Mouse (Mus musculus) T-cell, adult 2 months (primary cell): Measurements from ENCODE around the gene Nav2.

Source experiments
- DNase-seq: peaks from one replicate; pipeline ENCODE4 v3.0.0; 2022; ENCODE audit warnings: low spot score

Nav2 gene

DNA sequence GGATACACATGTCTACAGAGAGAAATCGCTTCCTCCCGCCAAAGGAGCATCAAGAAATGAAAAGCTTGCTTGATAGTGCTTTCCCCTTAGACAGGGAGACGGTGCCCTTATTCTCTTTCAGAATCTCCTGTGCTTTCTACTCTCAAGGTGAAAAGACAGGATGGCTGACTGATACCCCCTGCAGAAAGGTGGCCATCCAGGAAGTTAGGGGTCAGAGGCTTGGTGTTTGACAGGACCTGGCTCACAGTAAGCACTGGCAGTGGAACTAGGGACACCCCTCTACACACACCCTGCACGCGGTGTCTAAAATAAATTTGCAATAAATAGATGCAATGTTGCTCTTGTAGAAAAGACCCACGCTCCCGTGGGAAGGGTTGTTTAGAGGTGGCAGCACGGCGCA, 723.4 kb downstream of the Nav2 start:
- DNase-seq, result no peak

DNA sequence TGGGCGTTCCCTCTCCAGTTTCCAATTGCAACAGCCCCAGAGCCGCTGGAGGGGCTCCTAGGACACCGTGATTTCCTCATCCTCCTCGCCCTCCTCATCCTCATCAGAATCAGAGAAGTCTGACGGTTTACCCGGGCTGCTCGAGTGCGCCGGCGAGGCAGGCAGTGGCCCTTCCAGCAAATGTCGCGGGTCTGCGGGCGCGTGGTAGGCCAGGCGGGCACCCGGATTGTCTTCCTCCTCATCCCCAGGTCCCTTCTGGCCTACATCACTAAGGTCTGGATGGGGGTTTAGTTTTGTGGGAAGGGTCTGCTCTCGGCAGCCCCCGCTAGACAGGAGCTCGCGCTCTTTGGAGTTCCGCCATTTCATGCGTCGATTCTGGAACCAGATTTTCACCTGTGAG, 723.9 kb downstream of the Nav2 start:
- no peak for DNase-seq

DNA sequence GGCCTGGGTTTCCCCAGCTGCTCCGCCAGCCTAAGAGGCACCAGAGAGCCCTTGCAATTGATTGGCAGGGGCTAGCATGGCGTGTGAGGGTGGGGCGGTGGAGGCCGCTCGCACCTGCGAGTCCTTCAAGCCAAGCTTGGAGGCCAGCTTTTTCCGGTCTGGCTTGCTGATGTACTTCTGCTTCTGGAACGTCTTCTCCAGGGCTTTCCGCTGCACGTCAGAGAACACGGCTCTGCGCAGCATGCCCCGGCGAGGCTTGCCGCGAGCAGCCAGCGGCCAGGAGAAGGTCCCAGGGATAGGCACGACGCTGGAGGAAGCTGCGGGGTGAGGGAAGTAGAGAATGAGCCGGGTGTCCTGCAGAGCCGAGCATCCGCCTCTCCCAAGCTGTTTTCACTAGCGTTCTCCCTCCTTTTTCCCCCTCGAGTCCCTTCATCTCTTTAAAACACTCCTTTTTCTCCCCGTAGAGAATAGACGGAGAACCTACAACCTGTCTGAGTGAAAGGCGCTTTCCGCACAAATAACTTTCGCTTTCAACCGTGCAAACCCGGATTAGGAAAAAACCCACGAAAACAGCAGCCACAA, 725.0 kb downstream of the Nav2 start:
- peak; percentile 51 for DNase-seq

- no peak for DNase-seq
Measured at GRCm38 (mm10) chr7:49634291-49635073, 726.0 kb downstream of the Nav2 start.

GRCm38 (mm10) chr7:49635074-49635621, 726.6 kb downstream of the Nav2 start:
- no peak for DNase-seq

DNA sequence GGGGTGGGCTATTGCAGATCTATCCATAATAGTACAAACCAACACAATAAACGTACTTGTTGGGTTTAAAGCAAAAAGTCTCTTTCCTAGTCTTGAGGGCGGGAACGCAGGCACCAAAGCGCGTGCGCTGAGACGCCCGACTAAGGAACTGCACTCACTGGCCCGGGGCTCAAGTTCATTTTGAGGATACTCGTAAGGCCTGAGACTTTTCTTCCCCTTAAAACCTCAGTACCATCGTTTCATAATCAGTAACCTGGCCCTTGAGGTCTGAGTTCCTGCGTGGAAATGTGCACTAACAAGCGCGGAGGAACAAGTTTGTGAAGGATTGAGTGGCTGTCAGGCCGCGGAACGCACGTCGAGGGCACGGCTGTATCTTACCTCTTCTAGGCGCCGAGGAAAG, 727.5 kb downstream of the Nav2 start:
- no peak for DNase-seq

DNA sequence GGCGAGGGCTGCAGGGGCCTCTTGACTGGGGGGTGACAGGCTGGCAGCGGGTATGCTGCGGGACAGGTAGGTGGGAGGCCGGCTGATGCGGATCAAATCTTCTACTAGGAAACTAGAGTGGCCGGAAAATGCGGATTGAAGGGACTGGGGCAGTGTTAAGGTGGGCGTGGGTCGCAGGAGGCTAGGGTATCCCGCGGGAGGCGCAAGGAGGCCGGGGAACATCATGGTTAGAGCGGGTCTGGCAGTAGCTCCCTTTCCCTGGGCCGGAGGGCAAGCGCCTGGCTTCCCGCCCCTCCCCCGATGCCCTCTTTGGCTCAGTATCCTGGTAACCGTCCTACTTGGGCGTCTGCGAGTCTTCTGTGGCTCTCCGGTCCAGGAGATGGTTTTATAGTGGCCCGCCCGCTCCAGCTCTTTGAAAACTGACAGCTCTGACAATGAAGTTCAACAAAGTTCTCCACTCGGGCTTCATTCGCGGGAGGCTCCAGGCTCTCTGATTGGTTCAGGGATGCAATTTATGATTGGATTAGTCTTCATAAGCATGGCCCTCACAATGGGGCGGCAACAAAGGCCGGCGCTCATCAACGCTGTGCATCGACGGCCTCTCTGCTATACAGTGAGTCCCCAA, 728.1 kb downstream of the Nav2 start, which contains the start of gene Dbx1:
Dbx1 (minus strand) TSS at position 359 of the 625 bp plus-strand sequence.
- DNase-seq, result no peak

DNA sequence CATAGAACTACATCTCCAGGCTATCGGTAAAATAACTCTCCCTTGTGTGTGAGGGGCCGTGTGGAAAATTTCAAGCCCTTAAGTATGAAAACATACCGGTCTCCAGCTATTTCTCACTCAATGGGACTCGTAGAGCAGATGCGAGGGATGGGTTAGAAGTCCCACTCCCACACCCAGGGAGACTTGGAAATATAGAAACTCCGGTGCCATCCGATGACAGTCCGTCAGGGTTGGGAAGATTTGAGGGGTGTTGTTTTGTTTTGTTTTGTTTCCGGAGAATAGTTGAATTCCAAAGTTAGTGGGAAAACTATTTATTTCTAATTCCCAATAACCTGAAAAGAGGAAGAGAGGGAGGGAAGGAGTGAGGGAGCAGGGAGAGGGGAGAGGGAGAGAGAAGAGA, 728.8 kb downstream of the Nav2 start:
- no peak for DNase-seq

DNA sequence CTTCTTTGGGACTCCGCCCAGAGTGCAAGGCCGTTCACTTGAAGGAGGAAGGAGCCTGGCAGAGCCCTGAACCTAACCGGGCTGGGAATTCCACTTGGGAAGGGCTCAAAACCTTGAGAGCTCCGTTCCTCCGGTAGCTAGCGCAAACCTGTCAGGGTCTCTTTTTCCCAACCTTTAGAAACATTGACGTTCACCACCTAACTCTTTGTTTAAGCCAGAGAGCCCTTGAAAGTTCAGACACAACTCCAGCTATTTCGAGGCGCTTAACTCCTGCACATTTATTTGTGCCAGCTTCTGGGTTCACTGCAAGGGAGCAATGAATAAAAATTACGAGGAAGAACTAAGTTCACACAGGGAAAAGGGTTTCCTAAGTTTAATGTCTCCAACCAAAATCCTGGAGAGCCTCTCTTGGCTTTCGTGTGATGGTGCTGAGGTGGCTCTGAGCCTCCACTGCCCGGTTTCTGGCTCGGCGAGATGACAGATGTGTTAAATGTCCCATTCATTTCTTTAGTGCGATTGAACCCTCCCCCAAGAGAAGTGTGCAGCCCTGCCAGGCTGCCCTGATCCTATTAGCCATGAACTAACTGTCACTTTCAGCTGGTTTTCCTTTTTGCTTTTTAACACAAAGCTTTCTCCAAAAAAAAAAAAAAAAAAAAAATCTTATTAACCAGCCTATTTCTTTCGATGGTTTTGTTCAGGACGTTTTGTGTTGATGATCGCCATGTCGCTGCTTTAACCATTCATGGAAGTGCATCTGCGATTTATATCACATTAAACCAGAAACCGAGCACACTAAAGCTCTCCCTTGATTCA, 729.5 kb downstream of the Nav2 start:
- DNase-seq, result no peak

DNA sequence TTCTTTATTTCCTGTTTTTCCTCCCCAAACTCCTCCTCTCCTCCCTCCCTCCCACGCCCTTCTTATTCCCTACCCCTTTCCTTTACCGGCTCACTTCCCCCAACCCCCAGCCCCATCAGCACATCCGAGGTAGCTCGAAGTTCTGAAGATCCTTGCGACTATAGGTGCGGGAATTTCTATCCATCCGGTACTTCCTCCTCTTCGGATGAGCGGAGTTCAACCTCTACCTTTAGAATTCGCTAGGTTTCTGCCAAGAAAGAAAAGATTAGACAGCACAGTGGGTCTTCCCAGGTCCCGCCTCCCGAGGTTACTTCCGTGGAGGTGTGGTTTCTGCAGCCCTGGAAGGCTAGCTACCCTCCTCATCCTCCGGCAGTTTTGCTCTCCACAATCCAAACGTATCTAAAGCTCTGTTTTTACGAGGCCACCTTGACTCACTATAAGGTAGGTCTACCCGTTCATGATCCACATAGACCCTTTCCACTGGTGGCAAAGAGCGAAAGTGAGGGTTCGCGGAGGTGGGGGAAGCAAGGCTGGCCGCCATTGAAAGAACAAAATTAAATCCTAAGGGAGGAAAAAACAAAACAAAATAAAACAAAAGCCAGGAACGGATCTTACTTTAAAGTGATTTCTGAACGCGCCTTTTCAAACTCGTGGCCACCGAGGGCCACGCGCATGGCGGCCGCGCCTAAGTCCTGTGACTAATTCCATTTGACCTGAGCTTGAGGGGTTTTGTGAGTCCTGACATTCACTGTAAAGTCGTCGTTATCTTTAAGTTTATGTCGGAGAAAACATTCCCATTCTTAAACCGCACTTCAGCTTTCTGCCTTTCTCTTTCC, 730.6 kb downstream of the Nav2 start:
- DNase-seq, result no peak

DNA sequence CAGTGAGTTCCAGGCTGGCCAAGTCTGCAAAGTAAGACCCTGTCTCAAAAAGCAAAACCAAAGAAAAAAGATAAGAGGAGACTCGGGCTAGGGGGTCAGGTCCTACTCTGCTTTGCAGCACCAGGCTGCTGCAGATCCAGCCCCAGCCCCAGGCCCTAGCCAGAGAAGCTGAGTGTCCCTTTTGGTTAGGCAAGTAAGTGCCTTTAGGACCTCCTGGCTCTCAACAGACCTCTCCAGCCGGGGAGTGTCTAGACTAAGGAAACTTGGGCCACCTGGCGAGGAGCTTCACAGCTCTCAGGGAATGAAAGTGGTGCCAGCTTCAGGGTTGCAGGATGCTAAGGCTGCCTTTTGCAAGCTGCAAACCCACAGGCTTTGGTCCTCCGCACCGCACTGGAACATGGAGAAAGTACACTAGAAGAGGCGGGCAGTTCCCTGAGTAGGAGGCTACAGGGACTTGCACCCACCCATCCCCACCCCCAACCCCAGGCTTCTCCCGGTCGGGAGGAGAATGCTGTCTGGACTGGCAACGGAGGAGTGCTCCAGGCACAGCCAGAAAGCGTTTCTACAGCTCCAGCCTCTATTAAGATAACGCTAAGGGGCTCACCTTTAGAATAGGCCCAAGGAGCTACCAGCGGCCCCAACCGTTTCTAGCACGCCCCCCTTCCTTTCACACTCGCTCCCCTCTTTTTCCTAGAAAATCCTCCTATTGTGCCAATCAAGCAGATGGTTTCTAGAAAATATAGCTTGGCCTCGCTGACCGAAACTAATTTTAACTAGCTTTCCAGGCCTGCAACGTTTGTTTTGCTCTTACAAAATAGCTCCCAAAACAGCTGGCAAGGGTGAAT, 731.6 kb downstream of the Nav2 start:
- DNase-seq, result no peak

DNA sequence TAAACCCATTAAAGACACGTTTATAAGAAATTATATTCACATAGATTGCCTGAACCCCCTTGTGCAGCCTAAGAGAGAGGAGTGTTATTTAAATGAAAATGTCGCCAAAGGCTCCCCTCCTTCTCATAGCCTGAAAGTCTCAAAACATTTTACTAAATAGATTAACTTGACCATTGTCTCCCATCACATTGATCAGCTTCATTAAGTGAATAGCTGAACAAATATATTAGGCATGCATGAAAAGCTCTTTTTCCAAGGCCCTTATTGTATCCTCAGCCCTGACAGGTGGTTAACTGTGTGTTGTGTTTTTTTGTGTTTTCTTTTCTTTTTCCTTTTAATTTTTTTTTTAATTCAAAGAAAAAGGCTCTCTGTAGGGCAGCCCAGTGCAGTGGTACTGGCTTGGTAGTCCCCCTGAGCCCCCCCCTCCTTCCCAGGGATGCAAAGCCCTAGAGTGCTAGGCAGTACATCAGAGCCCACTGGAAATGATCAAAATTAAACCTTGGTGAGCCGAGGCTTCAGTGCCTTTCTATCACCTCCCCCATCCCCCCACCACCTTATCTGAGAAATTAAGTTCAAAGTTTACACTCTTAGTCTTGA, 732.3 kb downstream of the Nav2 start:
- no peak for DNase-seq
